Mouse (Mus musculus): ENCODE measurements around the gene Dnah7c.

Dnah7c gene

DNA sequence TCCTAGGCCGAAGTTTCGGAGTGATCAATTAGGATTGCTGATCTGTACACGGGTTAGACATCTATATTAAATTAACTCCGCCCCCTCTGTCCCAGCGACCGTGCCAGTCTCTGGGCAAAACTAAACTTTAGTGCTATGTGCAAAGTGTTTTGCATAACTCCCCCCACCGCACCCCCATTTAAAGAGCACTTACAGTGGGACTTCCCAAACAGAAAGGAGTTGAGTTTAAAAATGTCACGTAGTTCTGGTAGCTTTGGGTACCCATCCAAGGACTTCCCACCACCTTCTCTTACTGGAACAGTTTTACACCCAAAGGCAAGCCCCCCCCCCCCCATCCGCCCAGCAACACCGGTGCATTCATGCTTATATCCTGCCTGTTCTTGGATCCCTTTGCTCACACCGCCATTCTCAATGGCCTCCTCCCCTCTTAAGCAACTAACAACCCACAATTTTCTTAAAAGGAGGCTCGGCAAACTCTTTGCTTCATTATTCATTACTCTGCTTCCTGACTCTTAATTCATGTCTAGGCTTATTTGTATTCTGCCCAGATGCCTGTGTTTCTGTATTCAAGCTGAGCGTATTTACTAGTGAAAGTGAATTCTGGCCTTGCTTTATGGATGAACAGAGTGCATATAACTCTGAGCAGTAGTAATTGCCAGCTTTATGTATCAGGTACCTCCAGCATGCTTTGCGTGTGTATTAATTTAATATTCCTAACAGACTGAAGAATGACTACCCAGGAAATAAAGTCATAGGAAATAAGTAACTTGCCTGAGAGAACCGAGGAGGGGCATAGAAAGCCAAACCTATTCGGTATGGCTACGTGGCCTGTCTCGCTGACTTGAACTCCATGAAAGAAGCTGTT is 428.9 kb downstream of the Dnah7c start:
- DNase-seq (ENCODE audit: low read depth) = peak; percentile 71

DNA sequence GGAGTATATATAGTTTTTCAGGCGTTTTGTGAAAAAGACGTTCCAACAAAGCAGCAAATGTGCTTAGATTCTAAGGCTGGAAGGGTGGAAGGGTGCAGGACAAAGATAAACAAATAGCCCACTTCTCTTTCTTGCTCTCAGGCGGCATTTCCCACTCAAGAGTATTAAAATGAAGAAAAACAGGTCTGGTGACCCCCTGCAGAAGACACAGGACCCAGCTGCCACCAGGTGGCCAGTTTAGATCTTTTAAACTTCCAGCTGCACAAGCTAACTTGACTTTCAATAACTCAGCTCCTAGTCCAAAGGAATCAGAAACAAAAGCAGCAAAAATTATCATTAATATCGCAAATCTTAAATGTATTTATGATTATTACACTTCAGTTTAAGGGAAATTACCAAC is 431.1 kb downstream of the Dnah7c start:
- no peak for DNase-seq (ENCODE audit: low read depth)
